Mouse (Mus musculus) layer of hippocampus, adult 11-12 months (tissue): Measurements from ENCODE around the gene Fbln5.

Experiments used
- DNase-seq: peaks from one replicate; pipeline ENCODE4 v3.0.0; 2022; ENCODE audit warnings: low spot score

Gene Fbln5

GRCm38 (mm10) chr12:101818608-101819370 is at the start of gene Fbln5:
Gene Fbln5 (minus strand): TSS chr12:101819055.
- no peak for DNase-seq

- DNase-seq, result no peak
These were observed 43.6 kb upstream of the Fbln5 start for GRCm38 (mm10) chr12:101862286-101862964.

GRCm38 (mm10) chr12:101860256-101860655 is 41.4 kb upstream of the Fbln5 start:
- no peak for DNase-seq

- DNase-seq, result no peak
These were observed 39.2 kb upstream of the Fbln5 start for GRCm38 (mm10) chr12:101858011-101858410.

GRCm38 (mm10) chr12:101854336-101854735 is 35.5 kb upstream of the Fbln5 start:
- DNase-seq, result no peak

- no peak for DNase-seq
These were observed 33.1 kb upstream of the Fbln5 start for GRCm38 (mm10) chr12:101851846-101852564.

GRCm38 (mm10) chr12:101851314-101851713 is 32.5 kb upstream of the Fbln5 start:
- no peak for DNase-seq

- DNase-seq, result no peak
These were observed 17.9 kb upstream of the Fbln5 start for GRCm38 (mm10) chr12:101836546-101837274.

- no peak for DNase-seq
These were observed 15.9 kb upstream of the Fbln5 start for GRCm38 (mm10) chr12:101834715-101835114.

GRCm38 (mm10) chr12:101833776-101834175 is 14.9 kb upstream of the Fbln5 start:
- no peak for DNase-seq

GRCm38 (mm10) chr12:101833115-101833506 is 14.3 kb upstream of the Fbln5 start:
- no peak for DNase-seq

GRCm38 (mm10) chr12:101832179-101833114 is 13.6 kb upstream of the Fbln5 start:
- no peak for DNase-seq

GRCm38 (mm10) chr12:101831221-101831620 is 12.4 kb upstream of the Fbln5 start:
- DNase-seq, result no peak

- no peak for DNase-seq
These were observed 4.3 kb upstream of the Fbln5 start for GRCm38 (mm10) chr12:101823161-101823560.

- no peak for DNase-seq
These were observed 2.7 kb upstream of the Fbln5 start for GRCm38 (mm10) chr12:101821596-101821995.

GRCm38 (mm10) chr12:101819570-101819969 is 715 bp upstream of the Fbln5 start:
- DNase-seq, result no peak

GRCm38 (mm10) chr12:101818246-101818607 is 628 bp downstream of the Fbln5 start:
- no peak for DNase-seq

GRCm38 (mm10) chr12:101816810-101817209 is 2.0 kb downstream of the Fbln5 start:
- DNase-seq, result no peak

- no peak for DNase-seq
These were observed 3.1 kb downstream of the Fbln5 start for GRCm38 (mm10) chr12:101815796-101816195.

GRCm38 (mm10) chr12:101814423-101814822 is 4.4 kb downstream of the Fbln5 start:
- DNase-seq, result no peak

- DNase-seq, result no peak
These were observed 7.7 kb downstream of the Fbln5 start for GRCm38 (mm10) chr12:101811181-101811580.
